Mouse (Mus musculus): Measurements from ENCODE around the gene Ablim1.

Gene Ablim1

GRCm38 (mm10) chr19:57083887-57084286, 230.8 kb downstream of the Ablim1 start:
- intact Hi-C loops (cut with DNase I) = no loop called here

- intact Hi-C loops (cut with DNase I) = no loop called here
Observed at GRCm38 (mm10) chr19:57083183-57083555, 231.6 kb downstream of the Ablim1 start.

GRCm38 (mm10) chr19:57082454-57083182, 232.1 kb downstream of the Ablim1 start:
- intact Hi-C loops (cut with DNase I) = no loop called here

GRCm38 (mm10) chr19:57081536-57081935, 233.2 kb downstream of the Ablim1 start:
- intact Hi-C loops (cut with DNase I) = no loop called here

- intact Hi-C loops (cut with DNase I) = no loop called here
Observed at GRCm38 (mm10) chr19:57079606-57079981, 235.1 kb downstream of the Ablim1 start.

- intact Hi-C loops (cut with DNase I) = no loop called here
Observed at GRCm38 (mm10) chr19:57078867-57079605, 235.7 kb downstream of the Ablim1 start.

- intact Hi-C loops (cut with DNase I) = no loop called here
Observed at GRCm38 (mm10) chr19:57077826-57078699, 236.7 kb downstream of the Ablim1 start.

- intact Hi-C loops (cut with DNase I) = no loop called here
Observed at GRCm38 (mm10) chr19:57073450-57073849, 241.3 kb downstream of the Ablim1 start.

- intact Hi-C loops (cut with DNase I) = no loop called here
Observed at GRCm38 (mm10) chr19:57072756-57073155, 242.0 kb downstream of the Ablim1 start.

- intact Hi-C loops (cut with DNase I) = loop anchor here (5.0 kb wide), 1 partner anchor 260 kb away; no protein-coding TSS in a partner anchor
Observed at GRCm38 (mm10) chr19:57067108-57067613, 247.6 kb downstream of the Ablim1 start.

- intact Hi-C loops (cut with DNase I) = loop anchor here (1.0 to 5.0 kb wide), 2 partner anchors 70 to 261 kb away; no protein-coding TSS in a partner anchor
Observed at GRCm38 (mm10) chr19:57066313-57066712, 248.4 kb downstream of the Ablim1 start.

GRCm38 (mm10) chr19:57062746-57063145, 252.0 kb downstream of the Ablim1 start:
- intact Hi-C loops (cut with DNase I) = no loop called here

GRCm38 (mm10) chr19:57059018-57059580, 255.6 kb downstream of the Ablim1 start:
- intact Hi-C loops (cut with DNase I) = no loop called here

GRCm38 (mm10) chr19:57057568-57057967, 257.2 kb downstream of the Ablim1 start:
- intact Hi-C loops (cut with DNase I) = no loop called here

GRCm38 (mm10) chr19:57055215-57056120, 259.3 kb downstream of the Ablim1 start:
- intact Hi-C loops (cut with DNase I) = no loop called here

- intact Hi-C loops (cut with DNase I) = no loop called here
Observed at GRCm38 (mm10) chr19:57052959-57053358, 261.8 kb downstream of the Ablim1 start.

- intact Hi-C loops (cut with DNase I) = no loop called here
Observed at GRCm38 (mm10) chr19:57052016-57052415, 262.7 kb downstream of the Ablim1 start.

- intact Hi-C loops (cut with DNase I) = no loop called here
Observed at GRCm38 (mm10) chr19:57049592-57050090, 265.1 kb downstream of the Ablim1 start.

- intact Hi-C loops (cut with DNase I) = no loop called here
Observed at GRCm38 (mm10) chr19:57047671-57048320, 266.9 kb downstream of the Ablim1 start.
